Comparison of ENCODE assay signal across 9 mouse cellular contexts in the genomic region with DNA sequence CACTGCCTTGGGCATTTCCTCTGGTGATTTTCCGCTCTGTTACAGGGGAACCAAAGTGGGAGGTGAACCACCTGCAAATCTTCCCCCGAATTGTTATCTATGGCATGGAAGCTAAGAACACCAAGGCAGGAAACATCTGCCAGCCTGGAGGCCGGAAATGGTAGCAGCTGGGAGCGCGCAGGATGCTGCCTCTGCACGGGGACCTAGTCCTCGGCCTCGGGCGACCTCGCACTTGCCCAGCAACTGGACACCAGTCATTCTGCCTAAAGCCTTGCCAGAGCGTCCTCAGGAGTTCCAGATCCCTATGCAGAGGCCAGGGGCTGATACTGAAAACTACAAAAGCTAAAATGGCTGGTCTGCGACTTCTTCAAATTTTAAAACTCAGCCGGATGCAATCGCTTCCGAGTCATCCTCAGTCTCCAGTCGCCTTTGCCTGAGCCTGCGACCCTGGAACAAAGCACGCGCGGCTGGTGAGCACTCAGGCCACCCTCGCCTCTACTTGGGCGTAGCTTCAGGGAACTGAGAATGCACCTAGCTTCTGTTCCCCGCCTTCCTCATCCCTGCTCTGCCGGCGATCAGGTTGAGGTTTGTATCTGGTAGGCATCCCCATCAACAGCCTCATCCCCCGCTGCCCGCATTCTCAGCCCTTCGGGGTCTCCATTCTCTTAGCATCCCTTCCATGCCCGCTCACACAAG. TPM values are rescaled to one million over a fixed set of nuclear protein-coding genes. Genes with fewer than 3 reads are reported as not detected.
DNase-seq lines count a peak whose midpoint lies in the region; ATAC-seq and TF ChIP-seq lines count a peak whose summit lies in the region.
"Had no signal": no experiment of that assay in that cellular context is flagged by ENCODE, and none has a peak within 500 bp of the region (broad histone marks: within the 10 kb centered on the region; RNA-seq: fewer than 3 reads in every experiment).

No protein-coding gene starts in this region.

- no peak for ATAC-seq in heart, embryonic 11.5 days (replicated peaks; ENCODE audit: insufficient number of reproducible peaks, low FRiP score, low TSS enrichment)
- no peak; the same call in 1 of the 2 replicates for ATAC-seq in hindbrain, embryonic 14.5 days (ENCODE audit: low FRiP score)
- ATAC-seq in limb, embryonic 13.5 days (ENCODE audit: low FRiP score, low read depth) = no peak
- peak; percentile 34; the same call in 1 of the 2 replicates for ATAC-seq in neutrophil, adult 5-6 weeks (ENCODE audit: extremely low read depth, insufficient number of reproducible peaks, low FRiP score, poor library complexity, severe bottlenecking)

- H3K27ac ChIP-seq in heart, embryonic 11.5 days (ENCODE audit: low read depth, low read length) = no peak overlapping the region
- H3K27ac ChIP-seq in embryonic fibroblast, embryonic 13.5 days (ENCODE audit: insufficient read depth, low read length) = no peak overlapping the region
- H3K27ac ChIP-seq in hindbrain, embryonic 14.5 days = peak overlapping the region; percentile 95
- no peak overlapping the region for H3K27ac ChIP-seq in limb, embryonic 13.5 days

- H3K9ac ChIP-seq in heart, embryonic 11.5 days (ENCODE audit: low read depth, low read length) = no peak overlapping the region
- H3K9ac ChIP-seq in hindbrain, embryonic 14.5 days = peak overlapping the region; percentile 88
- peak overlapping the region; percentile 51; the same call in 1 of the 2 replicates for H3K9ac ChIP-seq in limb, embryonic 13.5 days

- peaks cover 23% of the 10 kb centered on the region for H3K27me3 ChIP-seq in heart, embryonic 11.5 days (ENCODE audit: control insufficient read depth, insufficient read depth, low read length)
- H3K27me3 ChIP-seq in hindbrain, embryonic 14.5 days (ENCODE audit: control insufficient read depth, insufficient read depth, low read length) = no peaks in the 10 kb centered on the region
- peaks cover 40% of the 10 kb centered on the region for H3K27me3 ChIP-seq in limb, embryonic 13.5 days

- H3K4me1 ChIP-seq in heart, embryonic 11.5 days (ENCODE audit: control insufficient read depth, insufficient read depth, low read length) = no peaks in the 10 kb centered on the region
- H3K4me1 ChIP-seq in embryonic fibroblast, embryonic 13.5 days (ENCODE audit: control insufficient read depth, insufficient read depth, low read length) = no peaks in the 10 kb centered on the region
- peaks cover 25% of the 10 kb centered on the region for H3K4me1 ChIP-seq in hindbrain, embryonic 14.5 days (replicated peaks; ENCODE audit: control insufficient read depth, insufficient read depth, low read length)
- peaks cover 17% of the 10 kb centered on the region for H3K4me1 ChIP-seq in limb, embryonic 13.5 days

- no peaks in the 10 kb centered on the region for H3K9me3 ChIP-seq in heart, embryonic 11.5 days (replicated peaks; ENCODE audit: control insufficient read depth, low read length)
- no peaks in the 10 kb centered on the region for H3K9me3 ChIP-seq in hindbrain, embryonic 14.5 days (ENCODE audit: control insufficient read depth, low read length)
- no peaks in the 10 kb centered on the region for H3K9me3 ChIP-seq in limb, embryonic 13.5 days

- TF ChIP-seq CTCF in embryonic fibroblast, embryonic 13.5 days (IDR thresholded peaks at IDR 0.05; ENCODE audit: borderline replicate concordance, insufficient read depth, low read length) = no peak

- no peak for DNase-seq in heart, adult 8-10 months (ENCODE audit: low spot score)
- DNase-seq in adrenal gland, postnatal 14 days = peak; percentile 40
- peak; percentile 30 for DNase-seq in hindbrain, embryonic 14.5 days (ENCODE audit: low spot score)
- DNase-seq in urinary bladder, adult 18-20 months (ENCODE audit: low spot score in 2 of 2) = no peak

- H3K36me3 ChIP-seq in heart, embryonic 11.5 days (ENCODE audit: control insufficient read depth, insufficient read depth, low read length) = no peaks in the 10 kb centered on the region
- peaks cover 4% of the 10 kb centered on the region for H3K36me3 ChIP-seq in hindbrain, embryonic 14.5 days (replicated peaks; ENCODE audit: control insufficient read depth, insufficient read depth)
- no peaks in the 10 kb centered on the region for H3K36me3 ChIP-seq in limb, embryonic 13.5 days

- 2% methylated on average over 29 of the region's 29 CpGs for WGBS in heart, embryonic 11.5 days (ENCODE audit: insufficient replicate concordance)
- 2% methylated on average over 29 of the region's 29 CpGs for whole genome bisulfite sequencing in hindbrain, embryonic 14.5 days
- WGBS in limb, embryonic 13.5 days = 5% methylated on average over 29 of the region's 29 CpGs

- peak overlapping the region; percentile 62 for H3K4me2 ChIP-seq in heart, embryonic 11.5 days
- H3K4me2 ChIP-seq in hindbrain, embryonic 14.5 days (replicated peaks) = peak overlapping the region; percentile 64
- H3K4me2 ChIP-seq in limb, embryonic 13.5 days (replicated peaks) = peak overlapping the region; percentile 91

- TF ChIP-seq POLR2A in embryonic fibroblast, embryonic 13.5 days (IDR thresholded peaks at IDR 0.05; ENCODE audit: low read depth, low read length) = no peak

- H3K4me3 ChIP-seq in heart, embryonic 11.5 days (ENCODE audit: low read depth, low read length) = peak overlapping the region; percentile 35
- H3K4me3 ChIP-seq in embryonic fibroblast, embryonic 13.5 days (ENCODE audit: insufficient read depth, low read length) = 0 out of 2 replicates have a peak overlapping the region, but pooled peaks have one; percentile 3
- peak overlapping the region; percentile 73 for H3K4me3 ChIP-seq in hindbrain, embryonic 14.5 days (replicated peaks; ENCODE audit: low read length)
- peak overlapping the region; percentile 50 for H3K4me3 ChIP-seq in limb, embryonic 13.5 days

RNA-seq across cellular contexts. Expression of a gene that starts 2.2 kb away (rescaled TPM):
- 1.7 and 2.1 TPM in 2 replicates for polyA plus RNA-seq in heart, embryonic 11.5 days (2014; fragmentation: Nextera tagmentation; extraction: Ambion mirVana)
- total RNA-seq in heart, adult 8-10 months (2022) = under 1 TPM; 0.08 to 0.16 (median 0.11) TPM
- total RNA-seq in adrenal gland, postnatal 14 days (2021) = 11.9 and 15.8 TPM in 2 replicates
- polyA plus RNA-seq in embryonic fibroblast, embryonic 13.5 days (2011; ENCODE audit: insufficient read length, low read depth, missing spikeins) = 0.33 TPM in 1 of 2 replicates, not detected in the other
- polyA plus RNA-seq in hindbrain, embryonic 14.5 days (2014; fragmentation: Nextera tagmentation; extraction: Ambion mirVana) = 165 and 186 TPM in 2 replicates
- 3.3 and 3.6 TPM in 2 replicates for polyA plus RNA-seq in limb, embryonic 13.5 days (2015; fragmentation: Nextera tagmentation; extraction: Ambion mirVana)
- 0.12 TPM in 1 of 2 replicates, not detected in the other for total RNA-seq in neutrophil, adult 5-6 weeks (2017)
- total RNA-seq: MEL had no signal

Comparison
In these comparisons a context has a peak if more than half of its experiments do, and no peak if none do; other contexts are left out.
1. H3K4me3 ChIP-seq: peak in every context shown above with its lines; median percentile 73 in hindbrain, embryonic 14.5 days; 50 in limb, embryonic 13.5 days; 35 in heart, embryonic 11.5 days; 3 in embryonic fibroblast, embryonic 13.5 days.
2. DNase-seq: peak in adrenal gland, postnatal 14 days (single experiment) and hindbrain, embryonic 14.5 days (single experiment); none in heart, adult 8-10 months (single experiment) and urinary bladder, adult 18-20 months (0 of 2).
3. RNA of a gene that starts 2.2 kb away (polyA plus RNA-seq): 165 to 186 TPM in hindbrain, embryonic 14.5 days; 3.3 to 3.6 TPM in limb, embryonic 13.5 days, 1.7 to 2.1 TPM in heart, embryonic 11.5 days and 0.33 TPM in embryonic fibroblast, embryonic 13.5 days; every median in the first group is over 10 times any median in the second.
4. Peak in every context shown above with its lines, with median percentiles within 50 percentile points of each other: H3K4me2 ChIP-seq.